Mouse (Mus musculus) lung, adult 2 months (tissue): ENCODE measurements at regions not wholly inside any gene's neighbourhood (a gene's known extent, or its start where the extent isn't known, plus 50 kb on each side); places are given as distances from the start of the nearest gene placed in this dataset.

Experiments
- DNase-seq: peaks from one replicate; pipeline ENCODE4 v3.0.0; 2022
- H3K4me1 ChIP-seq: fragments of 200-500 bp; 2 replicates; pipeline ENCODE4 v1.6.1; 2011; ENCODE audit warnings: low read length; ENCODE audit not compliant: control insufficient read depth, insufficient read depth
- H3K4me3 ChIP-seq: fragments of 200-500 bp; replicated peaks from 2 replicates; pipeline ENCODE3; 2011; ENCODE audit warnings: low read depth, mild to moderate bottlenecking, control low read depth, low read length; ENCODE audit errors: extremely low read depth
- CTCF ChIP-seq: fragments of 200-500 bp; IDR thresholded peaks from 2 replicates; pipeline ENCODE4 v1.5.1; 2011; ENCODE audit warnings: mild to moderate bottlenecking, low read length, control low read depth; ENCODE audit not compliant: insufficient read depth
- POLR2A ChIP-seq: fragments of 200-500 bp; IDR thresholded peaks from 2 replicates; pipeline ENCODE4 v1.6.1; 2011; ENCODE audit warnings: low read depth, mild to moderate bottlenecking, control low read depth, low read length, borderline replicate concordance; ENCODE audit errors: extremely low read depth
- WGBS: fragments of 180-500 bp; shearing (Covaris S2); methylation state at CpG from one replicate; pipeline ENCODE4 v1.1.7; 2018; 5-methylcytosine and 5-hydroxymethylcytosine counted together

GRCm38 (mm10) chr16:9285921-9286320, 456.0 kb downstream of the 1810013L24Rik start:
- Histone ChIP-seq H3K4me1 (no peaks in the 10 kb centered on the region), H3K4me3 (no peak overlapping the region)
- TF ChIP-seq CTCF (no peak), POLR2A (no peak)
- no peak for DNase-seq
- WGBS: 92% methylated on average over 1 of the region's 1 CpGs

- DNase-seq: no peak
- WGBS: 68% methylated on average over 6 of the region's 6 CpGs
- Histone ChIP-seq H3K4me1 (no peaks in the 10 kb centered on the region), H3K4me3 (no peak overlapping the region)
- TF ChIP-seq CTCF (no peak), POLR2A (no peak)
Observed at GRCm38 (mm10) chr16:9287557-9287956, 457.7 kb downstream of the 1810013L24Rik start.

GRCm38 (mm10) chr16:9291356-9292020, 461.6 kb downstream of the 1810013L24Rik start:
- DNase-seq: no peak
- TF ChIP-seq CTCF: no peak
- TF ChIP-seq POLR2A: no peak
- Histone ChIP-seq H3K4me3 (no peak overlapping the region), H3K4me1 (no peaks in the 10 kb centered on the region)
- 42% methylated on average over 4 of the region's 4 CpGs for WGBS

GRCm38 (mm10) chr16:9303134-9303533, 473.2 kb downstream of the 1810013L24Rik start:
- TF ChIP-seq POLR2A (no peak), CTCF (no peak)
- Histone ChIP-seq H3K4me1 (no peaks in the 10 kb centered on the region), H3K4me3 (no peak overlapping the region)
- DNase-seq: no peak
- 73% methylated on average over 4 of the region's 4 CpGs for WGBS

GRCm38 (mm10) chr16:9304079-9304478, 474.2 kb downstream of the 1810013L24Rik start:
- no peak for DNase-seq
- 88% methylated on average over 1 of the region's 1 CpGs for WGBS
- Histone ChIP-seq H3K4me1 (no peaks in the 10 kb centered on the region), H3K4me3 (no peak overlapping the region)
- TF ChIP-seq CTCF (no peak), POLR2A (no peak)

- DNase-seq: no peak
- no peaks in the 10 kb centered on the region for H3K4me1 ChIP-seq
- 31% methylated on average over 1 of the region's 1 CpGs for WGBS
- no peak for TF ChIP-seq POLR2A
- no peak for TF ChIP-seq CTCF
- no peak overlapping the region for H3K4me3 ChIP-seq
Observed at GRCm38 (mm10) chr16:9310744-9311143, 480.8 kb downstream of the 1810013L24Rik start.

- 81% methylated on average over 1 of the region's 1 CpGs for WGBS
- TF ChIP-seq POLR2A (no peak), CTCF (no peak)
- Histone ChIP-seq H3K4me3 (no peak overlapping the region), H3K4me1 (no peaks in the 10 kb centered on the region)
- DNase-seq: no peak
Observed at GRCm38 (mm10) chr16:9335626-9336025, 505.7 kb downstream of the 1810013L24Rik start.

- Histone ChIP-seq H3K4me3 (no peak overlapping the region), H3K4me1 (no peaks in the 10 kb centered on the region)
- DNase-seq: no peak
- TF ChIP-seq CTCF: no peak
- no peak for TF ChIP-seq POLR2A
- 70% methylated on average over 6 of the region's 6 CpGs for WGBS
Observed at GRCm38 (mm10) chr16:9336063-9336462, 506.2 kb downstream of the 1810013L24Rik start.

GRCm38 (mm10) chr16:9339456-9339855, 509.6 kb downstream of the 1810013L24Rik start:
- Histone ChIP-seq H3K4me1 (no peaks in the 10 kb centered on the region), H3K4me3 (no peak overlapping the region)
- 69% methylated on average over 3 of the region's 3 CpGs for WGBS
- DNase-seq: no peak
- TF ChIP-seq CTCF: no peak
- TF ChIP-seq POLR2A: no peak

GRCm38 (mm10) chr16:9341245-9341644, 511.3 kb downstream of the 1810013L24Rik start:
- H3K4me3 ChIP-seq: no peak overlapping the region
- 74% methylated on average over 4 of the region's 4 CpGs for WGBS
- DNase-seq: no peak
- no peaks in the 10 kb centered on the region for H3K4me1 ChIP-seq
- no peak for TF ChIP-seq CTCF
- TF ChIP-seq POLR2A: no peak

- no peak for DNase-seq
- 82% methylated on average over 4 of the region's 4 CpGs for WGBS
- no peaks in the 10 kb centered on the region for H3K4me1 ChIP-seq
- no peak for TF ChIP-seq POLR2A
- no peak for TF ChIP-seq CTCF
- H3K4me3 ChIP-seq: no peak overlapping the region
Observed at GRCm38 (mm10) chr16:9353811-9354210, 523.9 kb downstream of the 1810013L24Rik start.
